Mouse (Mus musculus) kidney, postnatal 0 days (tissue): ENCODE data around the gene Dlgap1. TPM values are rescaled to one million over a fixed set of nuclear protein-coding genes. Genes with fewer than 3 reads are reported as not detected.

Experiments
- ATAC-seq: fragments of 200-750 bp; cut with Nextera tagmentation; replicated peaks from 2 replicates; pipeline ENCODE4 v1.8.0; 2017; ENCODE audit warnings: low read depth, moderate number of reproducible peaks, moderate TSS enrichment, moderate library complexity; ENCODE audit not compliant: low FRiP score
- DNase-seq: peaks from one replicate; pipeline ENCODE4 v3.0.0-alpha.2; 2016; ENCODE audit warnings: low spot score
- H3K27ac ChIP-seq: fragments of 300-500 bp; sonication (generic); 2 replicates; pipeline ENCODE4 v1.5.1; 2014; ENCODE audit warnings: mild to moderate bottlenecking
- H3K27me3 ChIP-seq: fragments of 300-500 bp; sonication (generic); 2 replicates; pipeline ENCODE4 v1.6.1; 2014; ENCODE audit warnings: low read length, mixed read lengths; ENCODE audit not compliant: insufficient read depth
- H3K36me3 ChIP-seq: fragments of 300-500 bp; sonication (generic); 2 replicates; pipeline ENCODE4 v1.6.1; 2014; ENCODE audit warnings: low read length, mixed read lengths; ENCODE audit not compliant: insufficient read depth
- H3K4me1 ChIP-seq: fragments of 300-500 bp; sonication (generic); replicated peaks from 2 replicates; pipeline ENCODE4 v1.6.1; 2014; ENCODE audit warnings: antibody characterized with exemption, low read length, mixed read lengths; ENCODE audit not compliant: insufficient read depth
- H3K4me2 ChIP-seq: fragments of 300-500 bp; sonication (generic); 2 replicates; pipeline ENCODE4 v1.6.1; 2014; ENCODE audit warnings: mild to moderate bottlenecking, low read length, moderate library complexity, mixed read lengths
- H3K4me3 ChIP-seq: fragments of 300-500 bp; sonication (generic); replicated peaks from 2 replicates; pipeline ENCODE4 v1.5.1; 2014; ENCODE audit warnings: low read depth, low read length
- H3K9ac ChIP-seq: fragments of 300-500 bp; sonication (generic); 2 replicates; pipeline ENCODE4 v1.6.1; 2014; ENCODE audit warnings: low read depth, low read length
- H3K9me3 ChIP-seq: fragments of 300-500 bp; sonication (generic); replicated peaks from 2 replicates; pipeline ENCODE4 v1.6.1; 2016; ENCODE audit warnings: low read length, inconsistent platforms, mixed read lengths
- CTCF ChIP-seq: IDR thresholded peaks from 2 replicates; pipeline ENCODE4 v1.5.1; 2016; ENCODE audit warnings: antibody characterized with exemption, low read depth, mild to moderate bottlenecking, moderate library complexity
- WGBS: fragments of 180-500 bp; shearing (Covaris S2); extraction: QIAGEN DNeasy Blood & Tissue Kit; methylation state at CpG from one replicate; pipeline ENCODE4 v1.1.7; 2014; 5-methylcytosine and 5-hydroxymethylcytosine counted together
- microRNA counts: library from miRNA; unstranded; fragments of <30 nt; microRNA quantifications from one replicate; lab custom pipeline; 2015
- microRNA-seq: library from miRNA; unstranded; fragments of <30 nt; microRNA quantifications from one replicate; pipeline ENCODE4, GENCODE M21; 2016
- polyA plus RNA-seq: library from polyadenylated mRNA; unstranded; fragments of >200 nt; fragmentation: Nextera tagmentation; extraction: Ambion mirVana; gene quantifications from 2 replicates; pipeline ENCODE4 v1.2.1, GENCODE M21; 2015

Gene Dlgap1
- polyA plus RNA-seq, 1 experiment from 2014 or later = 3.6 TPM

- WGBS = 68% methylated on average over 6 of the region's 6 CpGs
- Histone ChIP-seq H3K27me3 (no peaks in the 10 kb centered on the region), H3K4me3 (no peak overlapping the region), H3K9me3 (no peaks in the 10 kb centered on the region), H3K4me1 (no peaks in the 10 kb centered on the region), H3K4me2 (no peak overlapping the region), H3K27ac (no peak overlapping the region), H3K36me3 (no peaks in the 10 kb centered on the region), H3K9ac (no peak overlapping the region)
- peak; percentile 51 for DNase-seq
- no peak for ATAC-seq
- no peak; the same call in 1 of the 2 replicates for TF ChIP-seq CTCF
These were observed 897.8 kb downstream of the Dlgap1 start for GRCm38 (mm10) chr17:70866538-70867114.

- Histone ChIP-seq H3K9ac (no peak overlapping the region), H3K27me3 (no peaks in the 10 kb centered on the region), H3K4me1 (0 out of 2 replicates have a peak, but pooled peaks cover 3% of the 10 kb centered on the region), H3K4me3 (no peak overlapping the region), H3K4me2 (no peak overlapping the region), H3K9me3 (no peaks in the 10 kb centered on the region), H3K36me3 (no peaks in the 10 kb centered on the region), H3K27ac (no peak overlapping the region)
- 76% methylated on average over 5 of the region's 5 CpGs for WGBS
- DNase-seq = no peak
- no peak for TF ChIP-seq CTCF
- no peak for ATAC-seq
These were observed 899.8 kb downstream of the Dlgap1 start for GRCm38 (mm10) chr17:70868577-70869229.

GRCm38 (mm10) chr17:70870581-70870980, 901.7 kb downstream of the Dlgap1 start:
- H3K27me3 ChIP-seq = no peaks in the 10 kb centered on the region
- H3K27ac ChIP-seq = no peak overlapping the region
- H3K9me3 ChIP-seq = no peaks in the 10 kb centered on the region
- H3K4me3 ChIP-seq = no peak overlapping the region
- no peak overlapping the region for H3K9ac ChIP-seq
- no peaks in the 10 kb centered on the region for H3K36me3 ChIP-seq
- ATAC-seq = no peak
- no peak for TF ChIP-seq CTCF
- H3K4me2 ChIP-seq = no peak overlapping the region
- 96% methylated on average over 4 of the region's 4 CpGs for WGBS
- 0 out of 2 replicates have a peak, but pooled peaks cover 3% of the 10 kb centered on the region for H3K4me1 ChIP-seq
- DNase-seq = no peak

MicroRNAs within 50 kb of the gene (microRNA counts, 519-probe panel; counts per million panel counts)
- 330 counts per million, percentile 68 among the panel's probes with 10 or more counts for microRNA mmu-miR-1195 (lab: Ali Mortazavi, UCI)

Small RNA genes lying within 50 kb of the gene (microRNA-seq; reads per million reads assigned to microRNA genes)
- not detected for gene Mir1195
